Mouse (Mus musculus) CH12.LX (cell line): Measurements from ENCODE around the gene Lztr1. TPM values are rescaled to one million over a fixed set of nuclear protein-coding genes. Genes with fewer than 3 reads are reported as not detected.

ENCODE experiments used
- DNase-seq: peaks from one replicate; pipeline ENCODE4 v3.0.0-alpha.2; 2013; ENCODE audit errors: extremely low read depth
- H3K27ac ChIP-seq: 2 replicates; pipeline ENCODE4 v1.5.1; 2012; ENCODE audit warnings: low read depth, mild to moderate bottlenecking, control low read depth, moderate library complexity; ENCODE audit not compliant: insufficient read depth
- H3K27me3 ChIP-seq: replicated peaks from 2 replicates; pipeline ENCODE3; 2012; ENCODE audit warnings: inconsistent platforms
- H3K36me3 ChIP-seq, 2 experiments: replicated peaks in 1 of 2; 2 replicates each; pipeline versions ENCODE3 to v1.6.1; 2012; ENCODE audit warnings: inconsistent platforms in 1 of 2, low read length in 1 of 2, mild to moderate bottlenecking in 1 of 2, mixed read lengths in 1 of 2, moderate library complexity in 1 of 2; ENCODE audit not compliant: control insufficient read depth in 1 of 2, insufficient read depth in 1 of 2
- H3K4me1 ChIP-seq, 2 experiments: 2 replicates each; pipeline ENCODE4 v1.6.1; 2012; ENCODE audit warnings: inconsistent platforms in 1 of 2, moderate library complexity in 1 of 2; ENCODE audit not compliant: insufficient read depth in 2 of 2, control insufficient read depth in 1 of 2
- H3K4me2 ChIP-seq: 2 replicates; pipeline ENCODE4 v1.6.1; 2012; ENCODE audit warnings: low read depth, mild to moderate bottlenecking, control low read depth; ENCODE audit not compliant: poor library complexity, insufficient read depth, severe bottlenecking
- H3K4me3 ChIP-seq, 3 experiments: fragments of 150-350 bp in 1 of 3; sonication (generic) in 1 of 3; replicated peaks in 1 of 3; 2 replicates each; pipeline versions ENCODE3 to v1.5.1; 2011 to 2012; ENCODE audit warnings: low read depth in 2 of 3, low read length in 2 of 3, mild to moderate bottlenecking in 2 of 3, moderate library complexity in 2 of 3, control low read depth in 1 of 3, improper control_type of control experiment in 1 of 3, inconsistent platforms in 1 of 3, mixed read lengths in 1 of 3; ENCODE audit not compliant: poor library complexity in 1 of 3
- H3K79me2 ChIP-seq: replicated peaks from 2 replicates; pipeline ENCODE4 v1.6.1; 2012; ENCODE audit warnings: mild to moderate bottlenecking, moderate library complexity; ENCODE audit not compliant: control insufficient read depth, poor library complexity, insufficient read depth, severe bottlenecking; ENCODE audit errors: extremely low read depth
- H3K9ac ChIP-seq: 2 replicates; pipeline ENCODE4 v1.6.1; 2012; ENCODE audit warnings: low read depth, mild to moderate bottlenecking, control low read depth, moderate library complexity; ENCODE audit not compliant: insufficient read depth
- H3K9me3 ChIP-seq: replicated peaks from 2 replicates; pipeline ENCODE3; 2012; ENCODE audit warnings: low read length, inconsistent platforms, mixed read lengths
- CHD2 ChIP-seq: IDR thresholded peaks from 2 replicates; pipeline ENCODE4 v1.6.1; 2011; ENCODE audit warnings: low read length, improper control_type of control experiment
- CTCF ChIP-seq, 2 experiments: IDR thresholded peaks in 1 of 2; conservative IDR thresholded peaks in 1 of 2; 2 replicates each; pipeline ENCODE4 v1.5.1; 2011 to 2012; ENCODE audit warnings: low read depth in 2 of 2, low read length in 2 of 2, improper control_type of control experiment in 1 of 2, inconsistent platforms in 1 of 2, mild to moderate bottlenecking in 1 of 2, moderate library complexity in 1 of 2
- E2F4 ChIP-seq: IDR thresholded peaks from 2 replicates; pipeline ENCODE4 v1.6.1; 2011; ENCODE audit warnings: low read depth, low read length, improper control_type of control experiment; ENCODE audit not compliant: insufficient replicate concordance
- ETS1 ChIP-seq: conservative IDR thresholded peaks from 2 replicates; pipeline ENCODE4 v1.6.1; 2012; ENCODE audit warnings: low read depth, mild to moderate bottlenecking, inconsistent platforms, low read length, improper control_type of control experiment, moderate library complexity
- HCFC1 ChIP-seq: IDR thresholded peaks from 2 replicates; pipeline ENCODE4 v1.6.1; 2012; ENCODE audit warnings: low read depth, mild to moderate bottlenecking, inconsistent platforms, low read length, improper control_type of control experiment
- JUN ChIP-seq: IDR thresholded peaks from 2 replicates; pipeline ENCODE4 v1.6.1; 2011; ENCODE audit warnings: low read depth, mild to moderate bottlenecking, low read length, improper control_type of control experiment, moderate library complexity; ENCODE audit not compliant: insufficient read depth
- MAFK ChIP-seq: IDR thresholded peaks from 2 replicates; pipeline ENCODE4 v1.6.1; 2011; ENCODE audit warnings: low read length, improper control_type of control experiment; ENCODE audit not compliant: insufficient replicate concordance
- MEF2A ChIP-seq: IDR thresholded peaks from 2 replicates; pipeline ENCODE4 v1.6.1; 2014; ENCODE audit warnings: low read depth, mild to moderate bottlenecking, inconsistent platforms, low read length, improper control_type of control experiment, borderline replicate concordance
- MXI1 ChIP-seq: IDR thresholded peaks from 2 replicates; pipeline ENCODE4 v1.6.1; 2011; ENCODE audit warnings: mild to moderate bottlenecking, low read depth, low read length, improper control_type of control experiment
- PAX5 ChIP-seq: IDR thresholded peaks from 2 replicates; pipeline ENCODE4 v1.6.1; 2012; ENCODE audit warnings: low read length, inconsistent platforms, mixed read lengths
- POLR2A ChIP-seq: IDR thresholded peaks from 2 replicates; pipeline ENCODE4 v1.6.1; 2011; ENCODE audit warnings: low read depth, mild to moderate bottlenecking, improper control_type of control experiment, low read length
- POLR2AphosphoS2 ChIP-seq: IDR thresholded peaks from 2 replicates; pipeline ENCODE4 v1.6.1; 2011; ENCODE audit warnings: low read depth, low read length, improper control_type of control experiment
- RAD21 ChIP-seq: IDR thresholded peaks from 2 replicates; pipeline ENCODE4 v1.6.1; 2011; ENCODE audit warnings: low read depth, mild to moderate bottlenecking, low read length, improper control_type of control experiment, moderate library complexity
- RCOR1 ChIP-seq: conservative IDR thresholded peaks from 2 replicates; pipeline ENCODE4 v1.6.1; 2012; ENCODE audit warnings: low read depth, mild to moderate bottlenecking, inconsistent platforms, low read length, improper control_type of control experiment
- SIN3A ChIP-seq: IDR thresholded peaks from 2 replicates; pipeline ENCODE4 v1.6.1; 2012; ENCODE audit warnings: low read length, improper control_type of control experiment, inconsistent platforms
- SMC3 ChIP-seq: IDR thresholded peaks from 2 replicates; pipeline ENCODE4 v1.6.1; 2011; ENCODE audit warnings: low read depth, low read length, improper control_type of control experiment
- TCF12 ChIP-seq: IDR thresholded peaks from 2 replicates; pipeline ENCODE4 v1.6.1; 2014; ENCODE audit warnings: low read depth, mild to moderate bottlenecking, inconsistent platforms, low read length, improper control_type of control experiment
- UBTF ChIP-seq: IDR thresholded peaks from 2 replicates; pipeline ENCODE4 v1.6.1; 2012; ENCODE audit warnings: low read depth, mild to moderate bottlenecking, inconsistent platforms, low read length, improper control_type of control experiment, moderate library complexity
- USF1 ChIP-seq: IDR thresholded peaks from 2 replicates; pipeline ENCODE4 v1.6.1; 2014; ENCODE audit warnings: low read depth, mild to moderate bottlenecking, inconsistent platforms, low read length, improper control_type of control experiment
- ZKSCAN1 ChIP-seq: IDR thresholded peaks from 2 replicates; pipeline ENCODE4 v1.6.1; 2012; ENCODE audit warnings: low read depth, inconsistent platforms, low read length, improper control_type of control experiment, borderline replicate concordance
- dilution Hi-C: fragments of 300-500 bp; cut with MboI; formaldehyde crosslinking; loops from 2 replicates; pipeline ENCODE4 v1.14.3; 2020; ENCODE audit warnings: low sequenced_read_pairs; ENCODE audit not compliant: extremely low pct_unique_long_range_greater_than_20kb, extremely low pct_ligation_motif_present
- in situ Hi-C: fragments of 300-500 bp; cut with MboI; formaldehyde crosslinking; loops from 3 replicates; pipeline ENCODE4 v1.14.3; 2019; ENCODE audit warnings: low sequenced_read_pairs, low pct_ligation_motif_present, low pct_unique_long_range_greater_than_20kb, mixed read lengths
- polyA plus RNA-seq: library from polyadenylated mRNA; unstranded; fragments of >175 nt; gene quantifications from 2 replicates; pipeline ENCODE4 v1.2.1, GENCODE M21; 2012; ENCODE audit warnings: low read depth; ENCODE audit not compliant: insufficient read length
- total RNA-seq, 2 experiments: library from RNA; depleted of rRNA; stranded (reverse); fragments of 300-350 nt in 1 of 2; fragments of >200 nt in 1 of 2; gene quantifications; 2 replicates each; pipeline ENCODE4 v1.2.3; 2012 to 2014

Lztr1 gene
- total and polyA plus RNA-seq, 3 experiments = 110 to 138 (median 111) TPM

DNA sequence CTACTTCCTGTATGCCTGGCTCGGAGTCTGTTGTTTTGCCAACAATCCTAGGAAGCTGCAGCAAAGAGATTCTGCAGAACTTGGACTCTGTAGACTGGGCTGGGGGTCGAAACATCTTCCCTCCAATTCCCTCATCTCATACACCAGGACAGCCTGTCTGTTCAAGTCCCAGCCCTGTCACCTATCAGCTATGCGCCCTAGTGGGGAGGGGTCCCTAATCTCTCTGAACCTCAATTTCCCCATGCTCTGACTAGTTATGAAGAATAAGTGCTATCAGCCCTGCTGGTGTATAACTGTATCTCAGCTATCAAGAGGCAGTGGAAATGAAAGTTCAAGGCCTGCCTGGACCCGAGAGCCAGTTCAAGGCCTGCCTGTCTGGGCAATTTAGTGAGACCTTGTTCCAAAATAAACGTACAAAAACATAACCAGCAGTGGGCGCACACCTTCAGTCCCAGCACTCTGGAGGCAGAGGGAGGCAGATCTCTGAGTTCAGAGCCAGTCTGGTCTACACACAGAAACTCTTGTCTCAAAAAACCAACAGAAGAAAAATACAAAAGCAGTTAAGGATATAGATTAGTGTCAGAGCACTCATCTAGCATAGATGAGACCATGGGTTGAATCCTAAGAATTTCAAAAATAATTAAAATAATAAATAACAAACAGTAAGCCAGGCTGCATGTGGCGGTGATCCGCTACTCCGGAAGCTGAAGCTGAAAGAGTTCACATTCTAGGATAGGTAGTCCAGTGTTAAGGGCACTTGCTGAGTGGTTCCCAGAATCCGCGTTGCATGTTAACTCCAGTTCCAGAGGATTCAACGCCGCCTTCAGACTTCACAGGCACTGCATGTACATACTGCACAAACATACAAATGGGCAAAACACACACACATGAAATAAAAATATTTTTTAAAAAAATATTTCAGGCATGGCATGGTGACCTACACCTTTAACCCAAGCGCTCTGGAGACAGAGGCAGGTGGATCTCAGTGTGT, 19.7 kb upstream of the Lztr1 start:
- H3K36me3 ChIP-seq = peaks cover 25 to 44% of the 10 kb centered on the region in 2 experiments
- no peak overlapping the region for H3K27ac ChIP-seq
- H3K4me3 ChIP-seq = no peak overlapping the region
- peaks cover 6 to 10% of the 10 kb centered on the region in 2 experiments; a peak in 3 of 4 replicates for H3K4me1 ChIP-seq
- peak; percentile 44 for DNase-seq
- in situ Hi-C loops (no loop called here), dilution Hi-C loops (no loop called here)
- 0 out of 2 replicates have a peak, but pooled peaks have one; percentile 5 for TF ChIP-seq POLR2A
- TF ChIP-seq CTCF (conservative IDR thresholded peaks at IDR 0.05 in 1 of 2, IDR thresholded peaks at IDR 0.05 in 1 of 2; ENCODE audit: low read depth in 2 of 2, low read length in 2 of 2) = peak in 1 of 2 experiments; percentile 71; a peak in 2 of 4 replicates
- TF ChIP-seq SMC3 = peak; percentile 71
- TF ChIP-seq E2F4 = no peak
- TF ChIP-seq HCFC1 = no peak
- TF ChIP-seq RAD21 = peak; percentile 37
- peak; percentile 64; the same call in 1 of the 2 replicates for TF ChIP-seq POLR2AphosphoS2
- TF ChIP-seq MEF2A = no peak
- H3K9ac ChIP-seq = no peak overlapping the region
- H3K4me2 ChIP-seq = peak overlapping the region; percentile 74
- no peaks in the 10 kb centered on the region for H3K79me2 ChIP-seq
- H3K27me3 ChIP-seq = peaks cover 17% of the 10 kb centered on the region
- H3K9me3 ChIP-seq = no peaks in the 10 kb centered on the region

DNA sequence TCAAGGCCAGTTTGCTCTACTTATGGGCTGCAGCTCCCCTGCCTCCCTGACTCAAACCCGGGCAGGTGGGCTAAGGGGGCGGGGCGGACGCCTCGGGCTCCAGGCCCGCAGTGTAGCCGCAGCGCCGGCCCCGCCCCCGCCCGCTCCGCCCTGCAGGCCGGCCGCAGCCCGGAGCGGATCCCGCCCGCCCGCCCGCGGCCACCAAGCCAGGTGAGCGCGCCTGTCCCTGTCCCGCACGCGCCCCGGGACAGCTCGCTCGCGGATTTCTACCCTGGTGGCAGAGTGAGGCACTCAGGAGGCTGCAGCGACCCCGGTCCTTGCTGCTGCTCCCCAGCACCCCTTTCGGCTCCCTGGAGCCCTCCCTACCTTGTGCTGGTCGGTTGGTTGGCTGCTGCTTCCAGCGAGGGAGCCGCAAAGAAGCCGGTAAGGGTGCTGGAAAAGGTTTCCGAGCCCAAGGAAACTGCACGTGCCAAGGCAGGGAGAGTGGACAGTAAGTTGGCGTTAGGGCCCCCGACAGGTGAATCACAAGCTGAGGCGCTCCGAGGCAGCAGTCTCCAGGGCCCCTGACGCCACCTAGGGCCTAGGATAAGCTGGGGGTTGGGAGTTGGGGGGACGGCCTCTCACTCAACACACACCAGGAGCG, 18.9 kb upstream of the Lztr1 start, which contains the start of gene Aifm3:
Gene Aifm3 (plus strand): TSS at position 143 of the 643 bp plus-strand sequence.
- no peak for DNase-seq
- no peak within 1 kb of the TSS for H3K9ac ChIP-seq
- peaks cover 6 to 10% of the 10 kb centered on the region in 2 experiments; a peak in 3 of 4 replicates for H3K4me1 ChIP-seq
- peak within 1 kb of the TSS; percentile 74 for H3K4me2 ChIP-seq
- no peak within 1 kb of the TSS for H3K27ac ChIP-seq
- H3K27me3 ChIP-seq = peaks cover 17% of the 10 kb centered on the region
- in situ Hi-C loops (no loop called here), dilution Hi-C loops (no loop called here)
- no peak within 1 kb of the TSS for H3K4me3 ChIP-seq
- H3K79me2 ChIP-seq = no peaks in the 10 kb centered on the region
- H3K9me3 ChIP-seq = no peaks in the 10 kb centered on the region
- peaks cover 18 to 35% of the 10 kb centered on the region in 2 experiments for H3K36me3 ChIP-seq
- no peak for TF ChIP-seq MAFK
- no peak for TF ChIP-seq CTCF (conservative IDR thresholded peaks at IDR 0.05 in 1 of 2, IDR thresholded peaks at IDR 0.05 in 1 of 2; ENCODE audit: low read depth in 2 of 2, low read length in 2 of 2)
- TF ChIP-seq ZKSCAN1 = no peak
- TF ChIP-seq PAX5 = no peak
- TF ChIP-seq TCF12 = no peak
- no peak for TF ChIP-seq SIN3A
- no peak for TF ChIP-seq MEF2A
- no peak for TF ChIP-seq JUN
- no peak for TF ChIP-seq CHD2
- TF ChIP-seq SMC3 = no peak
- TF ChIP-seq MXI1 = no peak
- no peak for TF ChIP-seq ETS1
- no peak for TF ChIP-seq POLR2A
- TF ChIP-seq RCOR1 = no peak
- no peak for TF ChIP-seq USF1
- TF ChIP-seq UBTF = no peak
- TF ChIP-seq HCFC1 = no peak
